Mouse (Mus musculus) lung, postnatal 0 days (tissue): ENCODE measurements at regions not wholly inside any gene's neighbourhood (a gene's known extent, or its start where the extent isn't known, plus 50 kb on each side); places are given as distances from the start of the nearest gene placed in this dataset.

ENCODE experiments used
- CTCF ChIP-seq: IDR thresholded peaks from 2 replicates; pipeline ENCODE4 v1.5.1; 2016; ENCODE audit warnings: antibody characterized with exemption, mild to moderate bottlenecking
- EP300 ChIP-seq: IDR thresholded peaks from 2 replicates; pipeline ENCODE4 v1.6.1; 2016; ENCODE audit warnings: antibody characterized with exemption, mild to moderate bottlenecking, control low read depth

DNA sequence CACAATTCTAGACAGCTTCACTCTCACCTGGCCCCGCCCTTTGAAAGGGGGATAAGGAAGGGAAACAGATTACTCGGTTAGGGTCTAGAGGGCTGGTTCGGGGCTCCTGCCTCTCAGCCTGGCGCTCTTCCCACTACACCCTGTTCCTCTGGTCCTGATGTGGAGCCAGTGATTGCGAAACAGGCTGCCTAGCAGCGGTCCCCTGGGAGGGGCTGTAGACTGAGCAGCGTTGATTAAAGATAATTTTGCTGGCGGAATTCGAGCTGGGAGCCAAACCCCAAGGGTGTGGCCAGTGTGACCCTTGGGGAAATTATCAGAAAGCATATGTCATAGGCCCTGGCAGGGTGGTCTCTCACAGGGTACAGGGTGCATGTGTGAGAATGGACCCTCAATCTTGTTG lies 59.9 kb upstream of the Ampd3 start:
- TF ChIP-seq CTCF (no peak), EP300 (0 out of 2 replicates have a peak, but pooled peaks have one; percentile 13)
